Mouse (Mus musculus) frontal cortex, postnatal 14 days (tissue): ENCODE data around the gene Ceacam2.
"Not testable (repeated sequence)": the region's sequence is repeated elsewhere in the genome, so short reads cannot be mapped to it uniquely, and the experiment has no call there.

Experiments used
- DNase-seq, 2 experiments: peaks; one replicate each; pipeline ENCODE4 v3.0.0; 2022; ENCODE audit warnings: low spot score in 2 of 2

Gene Ceacam2

GRCm38 (mm10) chr7:25483133-25483735 is 56.4 kb downstream of the Ceacam2 start:
- DNase-seq = no peak

GRCm38 (mm10) chr7:25480791-25481190 is 58.9 kb downstream of the Ceacam2 start:
- not testable (repeated sequence) for DNase-seq

- DNase-seq = peak in 1 of 2 experiments; percentile 28
These were observed 60.2 kb downstream of the Ceacam2 start for GRCm38 (mm10) chr7:25479440-25479839.

GRCm38 (mm10) chr7:25477752-25478093 is 61.9 kb downstream of the Ceacam2 start:
- not testable (repeated sequence) for DNase-seq

- DNase-seq = not testable (repeated sequence)
These were observed 62.4 kb downstream of the Ceacam2 start, which contains the start of gene Ceacam1 for GRCm38 (mm10) chr7:25477091-25477751. Ceacam1 (minus strand) TSS chr7:25477603.

GRCm38 (mm10) chr7:25471821-25472220 is 67.8 kb downstream of the Ceacam2 start:
- DNase-seq = not testable (repeated sequence)
